Mouse (Mus musculus): ENCODE data around the gene Cideb.

Gene Cideb

GRCm38 (mm10) chr14:55763166-55763565 is 4.9 kb upstream of the Cideb start:
- DNase-seq: no peak

- DNase-seq: peak; percentile 63
Measured at GRCm38 (mm10) chr14:55762001-55762821, 4.0 kb upstream of the Cideb start.

- no peak for DNase-seq
Measured at GRCm38 (mm10) chr14:55761163-55761562, 2.9 kb upstream of the Cideb start, which contains the start of gene Ltb4r2. Ltb4r2 (plus strand) TSS chr14:55761428.

- peak; percentile 92 for DNase-seq
Measured at GRCm38 (mm10) chr14:55760156-55760555, 1.9 kb upstream of the Cideb start.

- DNase-seq: no peak
Measured at GRCm38 (mm10) chr14:55757566-55757965, 692 bp downstream of the Cideb start.

- no peak for DNase-seq
Measured at GRCm38 (mm10) chr14:55747051-55747847, 11.0 kb downstream of the Cideb start.

- no peak for DNase-seq
Measured at GRCm38 (mm10) chr14:55745861-55746237, 12.4 kb downstream of the Cideb start.

GRCm38 (mm10) chr14:55745180-55745860 is 12.9 kb downstream of the Cideb start, which contains the start of the genes Dhrs1 and Nop9:
Dhrs1 (minus strand) TSS chr14:55745690.
Nop9 (plus strand) TSS chr14:55745693.
- DNase-seq: peak; percentile 92

- DNase-seq: peak; percentile 92
Measured at GRCm38 (mm10) chr14:55743711-55744110, 14.5 kb downstream of the Cideb start.

- no peak for DNase-seq
Measured at GRCm38 (mm10) chr14:55737086-55737687, 21.1 kb downstream of the Cideb start.

GRCm38 (mm10) chr14:55735758-55736157 is 22.5 kb downstream of the Cideb start:
- no peak for DNase-seq

- DNase-seq: no peak
Measured at GRCm38 (mm10) chr14:55735334-55735733, 22.9 kb downstream of the Cideb start.

- DNase-seq: no peak
Measured at GRCm38 (mm10) chr14:55734869-55735268, 23.4 kb downstream of the Cideb start.

- no peak for DNase-seq
Measured at GRCm38 (mm10) chr14:55733889-55734288, 24.4 kb downstream of the Cideb start.

GRCm38 (mm10) chr14:55730531-55731032 is 27.7 kb downstream of the Cideb start:
- no peak for DNase-seq

- no peak for DNase-seq
Measured at GRCm38 (mm10) chr14:55730116-55730515, 28.1 kb downstream of the Cideb start.

GRCm38 (mm10) chr14:55727889-55728685 is 30.2 kb downstream of the Cideb start:
- no peak for DNase-seq

GRCm38 (mm10) chr14:55726261-55726660 is 32.0 kb downstream of the Cideb start:
- DNase-seq: no peak

GRCm38 (mm10) chr14:55724411-55724871 is 33.8 kb downstream of the Cideb start:
- DNase-seq: peak; percentile 72

GRCm38 (mm10) chr14:55723433-55723832 is 34.8 kb downstream of the Cideb start:
- no peak for DNase-seq

GRCm38 (mm10) chr14:55722438-55722945 is 35.8 kb downstream of the Cideb start:
- no peak for DNase-seq

Data from thymus, postnatal 4 days (tissue).